Mouse (Mus musculus) neural tube, embryonic 14.5 days (tissue): ENCODE measurements around the gene Ercc4. TPM values are rescaled to one million over a fixed set of nuclear protein-coding genes. Genes with fewer than 3 reads are reported as not detected.
A peak's percentile ranks its signal among the peaks of the same experiment; 100 is the strongest.

Source experiments
- ATAC-seq: fragments of 200-750 bp; cut with Nextera tagmentation; 2 replicates; pipeline ENCODE4 v1.8.0; 2017; ENCODE audit warnings: low read depth, mild to moderate bottlenecking, moderate TSS enrichment, moderate library complexity
- H3K27ac ChIP-seq: fragments of 300-500 bp; sonication (generic); 2 replicates; pipeline ENCODE4 v1.5.1; 2014; ENCODE audit warnings: low read depth, mild to moderate bottlenecking, control low read depth, low read length, moderate library complexity, mixed read lengths
- H3K27me3 ChIP-seq: fragments of 300-500 bp; sonication (generic); 2 replicates; pipeline ENCODE4 v1.6.1; 2014; ENCODE audit warnings: low read length; ENCODE audit not compliant: control insufficient read depth, insufficient read depth
- H3K36me3 ChIP-seq: fragments of 300-500 bp; sonication (generic); 2 replicates; pipeline ENCODE4 v1.6.1; 2014; ENCODE audit warnings: low read length, mixed read lengths; ENCODE audit not compliant: control insufficient read depth, insufficient read depth
- H3K4me1 ChIP-seq: fragments of 300-500 bp; sonication (generic); 2 replicates; pipeline ENCODE4 v1.6.1; 2014; ENCODE audit warnings: low read length; ENCODE audit not compliant: control insufficient read depth, insufficient read depth
- H3K4me2 ChIP-seq: fragments of 300-500 bp; sonication (generic); 2 replicates; pipeline ENCODE4 v1.6.1; 2014; ENCODE audit warnings: mild to moderate bottlenecking, low read depth, low read length, control low read depth
- H3K4me3 ChIP-seq: fragments of 300-500 bp; sonication (generic); 2 replicates; pipeline ENCODE4 v1.5.1; 2014; ENCODE audit warnings: low read depth, low read length, control low read depth, mixed read lengths
- H3K9ac ChIP-seq: fragments of 300-500 bp; sonication (generic); replicated peaks from 2 replicates; pipeline ENCODE4 v1.6.1; 2014; ENCODE audit warnings: low read depth, mild to moderate bottlenecking, control low read depth, low read length, mixed read lengths
- H3K9me3 ChIP-seq: fragments of 300-500 bp; sonication (generic); 2 replicates; pipeline ENCODE4 v1.6.1; 2016; ENCODE audit warnings: low read length; ENCODE audit not compliant: control insufficient read depth
- WGBS: fragments of 180-500 bp; shearing (Covaris S2); extraction: QIAGEN DNeasy Blood & Tissue Kit; methylation state at CpG from one replicate; pipeline ENCODE4 v1.1.7; 2014; 5-methylcytosine and 5-hydroxymethylcytosine counted together
- polyA plus RNA-seq: library from polyadenylated mRNA; unstranded; fragments of >200 nt; fragmentation: Nextera tagmentation; extraction: Ambion mirVana; gene quantifications from 2 replicates; pipeline ENCODE4 v1.2.1, GENCODE M21; 2014

Ercc4 gene
- polyA plus RNA-seq, 1 experiment from 2014 or later, result 18.6 TPM

DNA sequence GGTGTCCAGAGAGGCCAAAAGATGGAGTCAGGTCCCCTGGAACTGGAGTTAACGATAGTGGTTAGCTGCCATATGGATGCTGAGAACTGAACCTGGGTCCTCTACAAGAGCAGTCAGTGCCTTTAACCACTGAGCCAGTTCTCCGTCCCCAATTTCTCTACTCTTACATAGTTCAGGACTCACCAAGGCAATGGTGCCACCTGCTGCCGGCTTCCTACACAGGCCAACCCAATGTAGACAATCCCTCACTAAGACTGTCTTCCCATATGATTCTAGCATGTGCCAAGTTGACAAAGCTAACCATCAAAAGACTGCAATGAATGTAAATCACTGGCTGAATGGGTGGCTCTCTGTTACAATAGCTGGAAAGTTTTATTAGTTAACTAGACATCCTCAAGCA, 74.9 kb downstream of the Ercc4 start:
- whole genome bisulfite sequencing, result 92% methylated on average over 3 of the region's 3 CpGs
- H3K4me1 ChIP-seq, result no peaks in the 10 kb centered on the region
- no peaks in the 10 kb centered on the region for H3K9me3 ChIP-seq
- H3K4me3 ChIP-seq, result no peak overlapping the region
- no peaks in the 10 kb centered on the region for H3K27me3 ChIP-seq
- no peaks in the 10 kb centered on the region for H3K36me3 ChIP-seq
- no peak for ATAC-seq
- H3K9ac ChIP-seq, result no peak overlapping the region
- H3K27ac ChIP-seq, result no peak overlapping the region
- no peak overlapping the region for H3K4me2 ChIP-seq

DNA sequence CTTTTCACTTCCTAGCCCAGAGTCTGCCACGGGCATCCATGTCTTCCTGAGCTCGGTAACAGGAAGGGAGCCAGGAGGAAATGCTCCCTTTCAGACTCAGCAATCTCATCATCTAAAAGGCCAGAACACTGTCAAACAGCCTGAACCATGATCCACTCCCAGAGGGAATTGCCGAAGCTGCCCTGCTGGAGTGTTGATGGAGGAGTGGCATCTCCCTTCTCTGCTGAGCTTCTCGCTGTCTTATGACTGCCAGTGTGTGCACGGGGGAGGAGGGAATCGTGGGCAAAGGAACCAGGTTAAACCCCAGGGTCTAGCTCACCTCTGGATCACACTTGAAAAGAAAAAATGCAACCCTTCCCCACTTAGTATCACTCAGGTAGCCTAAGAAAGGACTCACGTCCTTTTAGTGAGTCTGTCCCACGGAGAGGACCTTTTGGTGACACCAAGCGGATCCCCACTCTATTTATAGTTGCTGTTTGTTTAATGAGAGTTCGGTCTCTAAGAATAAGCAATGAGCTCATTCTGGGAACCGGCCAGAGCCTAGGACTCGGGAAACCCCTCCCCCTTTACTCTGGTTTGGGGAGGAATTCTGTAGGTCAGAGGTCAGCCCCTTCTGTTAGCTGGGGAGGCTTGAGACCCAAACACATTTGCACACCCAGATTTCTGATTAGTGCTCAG, 80.1 kb downstream of the Ercc4 start:
- Histone ChIP-seq H3K27ac (no peak overlapping the region), H3K4me2 (no peak overlapping the region), H3K9ac (no peak overlapping the region; the same call in 1 of the 2 replicates), H3K9me3 (no peaks in the 10 kb centered on the region), H3K36me3 (no peaks in the 10 kb centered on the region), H3K27me3 (no peaks in the 10 kb centered on the region), H3K4me1 (no peaks in the 10 kb centered on the region), H3K4me3 (no peak overlapping the region)
- WGBS, result 59% methylated on average over 12 of the region's 12 CpGs
- no peak for ATAC-seq

DNA sequence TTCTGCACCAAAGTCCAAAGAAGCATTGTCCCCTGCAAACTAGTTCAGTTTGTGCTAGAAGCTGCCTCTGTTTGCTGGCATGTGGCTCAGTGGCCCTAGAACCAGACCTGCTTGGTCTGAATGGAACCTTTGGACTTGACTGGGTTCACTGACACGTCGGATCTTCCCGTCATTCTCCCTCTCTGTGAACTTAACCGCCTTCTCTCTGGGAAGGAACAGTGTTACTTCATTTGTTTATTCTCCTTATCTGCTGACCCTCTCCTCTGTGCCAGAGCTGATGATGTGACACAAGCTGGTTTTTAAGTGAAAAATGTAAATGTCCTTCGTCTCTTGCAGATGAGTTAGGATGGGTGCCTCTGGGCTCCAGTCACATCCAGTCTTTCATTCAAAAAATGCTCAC, 81.0 kb downstream of the Ercc4 start:
- no peaks in the 10 kb centered on the region for H3K36me3 ChIP-seq
- H3K9ac ChIP-seq, result no peak overlapping the region
- no peak overlapping the region for H3K4me2 ChIP-seq
- H3K4me1 ChIP-seq, result no peaks in the 10 kb centered on the region
- no peak overlapping the region for H3K4me3 ChIP-seq
- WGBS, result 85% methylated on average over 5 of the region's 5 CpGs
- ATAC-seq, result no peak
- H3K27me3 ChIP-seq, result no peaks in the 10 kb centered on the region
- H3K9me3 ChIP-seq, result no peaks in the 10 kb centered on the region
- no peak overlapping the region for H3K27ac ChIP-seq

DNA sequence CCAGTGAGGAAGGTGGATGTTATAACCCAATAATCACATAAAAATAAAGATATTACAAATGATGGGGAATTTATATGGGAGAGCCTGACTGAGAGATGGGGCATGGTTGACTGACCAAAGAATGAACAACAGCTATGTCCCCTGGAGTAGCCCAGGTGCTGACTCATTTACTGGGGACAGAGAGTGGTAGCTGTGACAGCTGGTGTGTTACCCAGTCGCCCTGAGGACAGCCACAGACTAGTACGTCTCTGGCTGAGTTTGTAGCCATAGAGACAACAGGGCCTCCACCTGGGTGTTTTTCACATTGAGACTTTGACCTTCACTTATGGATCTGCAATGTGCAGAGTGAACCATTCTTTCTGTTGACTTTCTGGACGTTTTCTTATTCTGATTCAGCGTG, 81.7 kb downstream of the Ercc4 start:
- Histone ChIP-seq H3K27ac (no peak overlapping the region), H3K27me3 (no peaks in the 10 kb centered on the region), H3K4me2 (no peak overlapping the region), H3K9me3 (no peaks in the 10 kb centered on the region), H3K4me3 (no peak overlapping the region), H3K9ac (no peak overlapping the region), H3K4me1 (no peaks in the 10 kb centered on the region), H3K36me3 (no peaks in the 10 kb centered on the region)
- no peak for ATAC-seq
- 72% methylated on average over 4 of the region's 4 CpGs for WGBS

DNA sequence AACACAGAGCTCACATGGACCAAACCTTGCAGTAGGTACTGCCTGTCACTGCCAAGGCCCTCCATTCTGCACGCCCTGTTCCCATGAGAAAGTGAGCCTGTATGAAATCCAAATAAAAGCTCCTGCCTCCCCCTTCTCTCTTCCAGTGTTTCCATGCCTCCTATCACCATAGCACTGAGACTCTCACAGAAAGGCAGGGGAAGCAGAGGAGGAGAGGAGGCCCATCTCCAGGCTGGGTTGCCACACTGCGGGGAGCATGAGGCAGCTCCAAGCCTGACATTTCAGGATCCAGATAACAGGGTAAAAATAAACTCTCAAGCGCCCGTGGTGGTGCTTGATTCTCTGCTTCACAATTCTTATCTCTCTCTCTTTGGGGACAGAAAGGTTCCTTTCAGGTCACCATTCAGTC, 84.2 kb downstream of the Ercc4 start:
- Histone ChIP-seq H3K4me1 (no peaks in the 10 kb centered on the region), H3K27ac (no peak overlapping the region), H3K9me3 (no peaks in the 10 kb centered on the region), H3K9ac (no peak overlapping the region), H3K4me2 (no peak overlapping the region), H3K27me3 (no peaks in the 10 kb centered on the region), H3K36me3 (no peaks in the 10 kb centered on the region), H3K4me3 (no peak overlapping the region)
- WGBS, result 93% methylated on average over 4 of the region's 4 CpGs
- ATAC-seq, result no peak

DNA sequence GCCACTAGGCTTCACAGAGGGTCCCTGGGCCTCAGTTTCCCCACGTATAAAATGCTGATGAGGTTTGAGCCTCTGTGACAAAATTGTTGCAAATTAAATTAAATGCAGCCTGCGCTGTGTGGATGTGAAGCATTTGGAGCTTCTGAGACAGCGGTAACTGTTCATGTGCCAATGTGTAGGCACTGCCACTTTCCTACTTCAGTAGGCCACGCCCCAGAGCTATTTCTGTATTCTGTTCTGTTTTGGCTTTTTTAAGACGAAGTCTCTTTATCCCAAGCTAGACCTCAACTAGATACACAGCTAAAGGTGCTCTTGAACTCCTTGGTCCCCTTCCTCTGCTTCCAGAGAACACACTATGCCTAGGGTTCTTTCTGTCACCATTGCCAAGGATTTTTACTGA, 85.4 kb downstream of the Ercc4 start:
- no peak for ATAC-seq
- Histone ChIP-seq H3K9ac (no peak overlapping the region), H3K4me2 (no peak overlapping the region), H3K27ac (no peak overlapping the region), H3K4me3 (no peak overlapping the region), H3K36me3 (no peaks in the 10 kb centered on the region), H3K9me3 (no peaks in the 10 kb centered on the region), H3K4me1 (no peaks in the 10 kb centered on the region), H3K27me3 (no peaks in the 10 kb centered on the region)
- 90% methylated on average over 5 of the region's 5 CpGs for WGBS

DNA sequence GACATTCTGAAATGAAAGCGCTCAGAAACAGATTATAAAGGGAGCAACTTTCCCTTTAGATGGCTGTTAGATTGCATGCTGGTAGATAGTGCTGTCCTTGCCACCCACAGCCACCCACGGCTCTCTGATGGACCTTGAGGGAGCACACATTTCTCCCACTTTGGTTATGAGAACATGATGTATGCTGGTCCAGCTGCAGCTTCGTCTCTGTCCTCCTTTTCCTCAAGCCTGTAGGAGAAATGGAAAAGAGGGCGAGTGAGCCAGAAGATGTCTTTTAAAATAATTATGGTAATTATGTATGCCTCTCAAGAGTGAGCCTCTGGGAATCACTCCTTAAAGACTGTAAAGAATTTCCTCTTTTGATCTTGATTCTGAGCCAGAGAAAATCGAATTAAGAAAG, 87.1 kb downstream of the Ercc4 start:
- ATAC-seq, result no peak

DNA sequence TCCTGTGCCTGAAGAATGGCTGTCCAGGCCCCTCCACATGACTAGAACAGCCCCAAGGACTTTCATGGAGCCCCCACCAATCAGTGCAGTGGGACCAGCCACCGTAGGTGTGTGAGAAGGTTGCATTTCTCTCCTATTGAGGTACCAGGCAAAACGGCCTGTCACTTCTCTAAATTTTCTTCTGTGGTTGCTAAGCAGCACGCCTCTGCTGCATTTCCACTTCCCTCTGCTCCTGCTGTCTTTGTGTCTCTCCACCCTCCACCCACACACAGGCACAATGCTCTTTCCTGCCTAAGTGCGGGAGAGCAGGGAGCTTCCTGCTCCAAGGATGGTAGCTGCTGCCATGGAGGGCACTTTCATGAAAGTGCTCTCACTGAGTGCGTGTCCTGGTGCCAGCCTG, 87.8 kb downstream of the Ercc4 start:
- no peaks in the 10 kb centered on the region for H3K9me3 ChIP-seq
- peak; percentile 63; the same call in 1 of the 2 replicates for ATAC-seq

More for the DNA sequence above, 87.1 kb downstream of the Ercc4 start:
- Histone ChIP-seq H3K4me1 (no peaks in the 10 kb centered on the region), H3K27me3 (no peaks in the 10 kb centered on the region), H3K9ac (no peak overlapping the region), H3K27ac (no peak overlapping the region), H3K9me3 (no peaks in the 10 kb centered on the region), H3K4me3 (no peak overlapping the region), H3K36me3 (no peaks in the 10 kb centered on the region), H3K4me2 (no peak overlapping the region)
- 51% methylated on average over 5 of the region's 5 CpGs for WGBS

DNA sequence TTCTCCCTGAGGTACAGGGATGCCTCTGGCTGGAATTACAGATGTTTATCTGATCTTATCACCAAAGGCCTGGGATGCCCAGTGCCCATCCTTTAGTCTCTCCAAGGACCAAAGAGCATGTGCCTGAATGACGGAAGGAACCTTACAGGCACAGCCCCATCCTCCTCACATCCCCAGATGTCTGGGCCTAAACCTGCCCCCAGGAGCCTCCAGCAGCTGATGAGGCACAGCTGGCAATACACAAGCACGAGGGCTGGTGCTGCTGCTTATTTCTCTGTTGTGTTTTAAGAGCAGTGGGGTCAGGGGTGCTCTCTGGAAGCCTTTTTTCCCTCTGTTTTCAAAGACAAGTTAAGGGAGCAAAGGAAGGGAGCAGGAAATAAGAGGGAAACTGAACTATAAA, 89.7 kb downstream of the Ercc4 start:
- Histone ChIP-seq H3K4me2 (no peak overlapping the region), H3K27ac (no peak overlapping the region), H3K9me3 (no peaks in the 10 kb centered on the region), H3K4me1 (no peaks in the 10 kb centered on the region), H3K36me3 (no peaks in the 10 kb centered on the region), H3K9ac (no peak overlapping the region), H3K27me3 (no peaks in the 10 kb centered on the region), H3K4me3 (no peak overlapping the region)
- WGBS, result 53% methylated on average over 2 of the region's 2 CpGs
- no peak for ATAC-seq

More for the DNA sequence above, 87.8 kb downstream of the Ercc4 start:
- no peak overlapping the region for H3K27ac ChIP-seq
- WGBS, result 33% methylated on average over 5 of the region's 5 CpGs
- no peak overlapping the region for H3K4me3 ChIP-seq
- H3K4me2 ChIP-seq, result no peak overlapping the region
- no peaks in the 10 kb centered on the region for H3K27me3 ChIP-seq
- H3K9ac ChIP-seq, result no peak overlapping the region
- no peaks in the 10 kb centered on the region for H3K4me1 ChIP-seq
- H3K36me3 ChIP-seq, result no peaks in the 10 kb centered on the region
